Mouse (Mus musculus): ENCODE data around the gene Ep400. TPM values are rescaled to one million over a fixed set of nuclear protein-coding genes. Genes with fewer than 3 reads are reported as not detected.

The Ep400 gene
- polyA plus RNA-seq, 1 experiment from 2014 or later: 21.6 TPM

- Histone ChIP-seq H3K9me3 (replicated peaks; ENCODE audit: low read length) (no peaks in the 10 kb centered on the region), H3K9ac (ENCODE audit: low read depth, low read length) (no peak overlapping the region), H3K4me2 (ENCODE audit: low read length) (no peak overlapping the region), H3K27ac (no peak overlapping the region), H3K27me3 (ENCODE audit: insufficient read depth, low read length) (no peaks in the 10 kb centered on the region), H3K4me1 (replicated peaks; ENCODE audit: insufficient read depth, low read length) (no peaks in the 10 kb centered on the region), H3K4me3 (replicated peaks; ENCODE audit: low read depth, low read length) (no peak overlapping the region), H3K36me3 (ENCODE audit: insufficient read depth, low read length) (peaks cover 81% of the 10 kb centered on the region)
- DNase-seq (ENCODE audit: low spot score): no peak
- TF ChIP-seq CTCF (IDR thresholded peaks at IDR 0.05; ENCODE audit: low read depth): no peak
- ATAC-seq (replicated peaks; ENCODE audit: low FRiP score, low read depth): no peak
- 75% methylated on average over 1 of the region's 1 CpGs for WGBS
Measured at GRCm38 (mm10) chr5:110704004-110704403, 66.5 kb downstream of the Ep400 start.

DNA sequence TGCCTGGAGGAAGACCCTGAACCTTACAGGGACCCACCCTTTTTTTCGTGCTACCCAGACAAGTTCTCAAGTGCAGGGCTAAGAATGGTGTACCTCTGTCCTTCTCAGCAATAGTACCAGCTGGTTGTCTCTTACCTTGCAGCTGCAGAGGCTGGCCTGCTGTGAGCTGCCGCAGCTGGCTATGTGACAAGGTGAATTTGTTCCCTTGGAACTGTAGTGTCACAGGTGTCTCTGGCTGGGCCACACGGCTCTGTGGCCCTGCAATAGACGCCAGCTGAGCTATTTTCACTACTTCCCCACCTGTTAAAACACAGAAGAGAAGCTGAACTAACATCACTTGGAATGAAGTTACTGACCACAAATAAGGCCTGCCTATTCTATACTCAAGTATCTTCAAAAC is 71.9 kb downstream of the Ep400 start:
- WGBS: 91% methylated on average over 4 of the region's 4 CpGs

DNA sequence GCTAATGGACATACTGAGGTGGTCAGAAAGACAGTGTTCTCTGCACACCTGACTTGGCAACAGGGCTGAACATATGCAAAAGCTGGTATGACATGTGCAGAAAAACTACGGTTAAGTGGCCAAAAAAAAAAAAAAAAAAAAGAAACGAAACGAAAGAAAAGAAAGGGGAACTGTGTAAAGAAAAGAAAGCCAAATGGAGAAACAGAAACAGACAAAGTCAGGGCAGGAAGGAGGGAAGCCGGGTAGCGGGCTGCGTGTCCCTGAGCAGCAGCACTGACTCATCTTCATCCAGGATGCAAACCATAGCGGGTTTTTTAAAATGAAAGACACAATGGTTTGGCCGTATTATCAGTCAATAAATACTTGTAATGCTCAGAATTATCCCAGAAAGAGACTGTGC is 88.5 kb downstream of the Ep400 start:
- Histone ChIP-seq H3K9ac (ENCODE audit: low read depth, low read length) (no peak overlapping the region), H3K4me2 (ENCODE audit: low read length) (no peak overlapping the region), H3K27ac (no peak overlapping the region), H3K4me1 (replicated peaks; ENCODE audit: insufficient read depth, low read length) (no peaks in the 10 kb centered on the region), H3K27me3 (ENCODE audit: insufficient read depth, low read length) (no peaks in the 10 kb centered on the region), H3K4me3 (replicated peaks; ENCODE audit: low read depth, low read length) (no peak overlapping the region), H3K36me3 (ENCODE audit: insufficient read depth, low read length) (peaks cover 72% of the 10 kb centered on the region), H3K9me3 (replicated peaks; ENCODE audit: low read length) (no peaks in the 10 kb centered on the region)
- TF ChIP-seq CTCF (IDR thresholded peaks at IDR 0.05; ENCODE audit: low read depth): no peak
- 94% methylated on average over 7 of the region's 8 CpGs for WGBS
- DNase-seq (ENCODE audit: low spot score): no peak
- ATAC-seq (replicated peaks; ENCODE audit: low FRiP score, low read depth): no peak

More for the DNA sequence above, 71.9 kb downstream of the Ep400 start:
- Histone ChIP-seq H3K9me3 (replicated peaks; ENCODE audit: low read length) (no peaks in the 10 kb centered on the region), H3K36me3 (ENCODE audit: insufficient read depth, low read length) (peaks cover 84% of the 10 kb centered on the region), H3K4me1 (replicated peaks; ENCODE audit: insufficient read depth, low read length) (no peaks in the 10 kb centered on the region), H3K9ac (ENCODE audit: low read depth, low read length) (no peak overlapping the region), H3K27me3 (ENCODE audit: insufficient read depth, low read length) (no peaks in the 10 kb centered on the region), H3K4me3 (replicated peaks; ENCODE audit: low read depth, low read length) (no peak overlapping the region), H3K4me2 (ENCODE audit: low read length) (no peak overlapping the region), H3K27ac (no peak overlapping the region)
- DNase-seq (ENCODE audit: low spot score) (no peak), ATAC-seq (replicated peaks; ENCODE audit: low FRiP score, low read depth) (no peak)
- no peak for TF ChIP-seq CTCF (IDR thresholded peaks at IDR 0.05; ENCODE audit: low read depth)

DNA sequence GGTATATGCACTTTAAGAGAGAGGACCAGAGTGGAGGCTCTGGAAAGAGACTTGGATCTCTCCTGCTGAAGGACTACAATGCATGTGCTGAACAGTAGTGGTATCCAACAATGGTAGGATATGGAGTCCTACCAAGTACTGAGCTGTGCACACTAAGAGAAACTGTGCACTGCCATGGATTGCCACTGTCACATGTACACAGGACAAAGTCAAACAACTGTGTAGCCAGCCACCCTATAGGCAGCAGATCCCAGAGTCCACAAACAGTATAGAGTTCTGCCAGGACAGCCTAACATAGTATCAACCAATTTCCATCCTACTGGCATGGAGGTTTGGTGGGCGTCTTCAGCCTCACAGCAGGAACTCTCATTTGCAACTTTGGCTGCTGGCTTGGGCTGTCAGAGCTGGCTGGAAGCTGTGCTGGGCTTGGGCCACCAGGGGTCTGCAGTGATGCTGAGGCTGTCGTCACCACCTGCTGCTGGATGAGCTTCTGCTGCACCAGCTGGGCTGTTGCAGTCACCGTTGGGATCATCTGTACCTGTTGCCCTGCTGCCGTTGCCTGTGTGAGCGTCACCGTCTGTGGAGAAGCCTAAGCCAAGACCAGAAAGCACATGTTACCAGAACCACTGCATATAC is 104.9 kb downstream of the Ep400 start:
- no peak overlapping the region for H3K4me2 ChIP-seq (ENCODE audit: low read length)
- no peaks in the 10 kb centered on the region for H3K9me3 ChIP-seq (replicated peaks; ENCODE audit: low read length)
- ATAC-seq (replicated peaks; ENCODE audit: low FRiP score, low read depth): no peak
- H3K27me3 ChIP-seq (ENCODE audit: insufficient read depth, low read length): no peaks in the 10 kb centered on the region
- H3K4me3 ChIP-seq (replicated peaks; ENCODE audit: low read depth, low read length): no peak overlapping the region
- WGBS: 75% methylated on average over 6 of the region's 6 CpGs
- no peaks in the 10 kb centered on the region for H3K4me1 ChIP-seq (replicated peaks; ENCODE audit: insufficient read depth, low read length)
- H3K27ac ChIP-seq: no peak overlapping the region
- H3K36me3 ChIP-seq (ENCODE audit: insufficient read depth, low read length): peaks cover 68% of the 10 kb centered on the region
- H3K9ac ChIP-seq (ENCODE audit: low read depth, low read length): no peak overlapping the region
- TF ChIP-seq CTCF (IDR thresholded peaks at IDR 0.05; ENCODE audit: low read depth): no peak
- no peak for DNase-seq (ENCODE audit: low spot score)

- no peak for TF ChIP-seq CTCF (IDR thresholded peaks at IDR 0.05; ENCODE audit: low read depth)
- Histone ChIP-seq H3K36me3 (ENCODE audit: insufficient read depth, low read length) (peaks cover 64% of the 10 kb centered on the region), H3K27me3 (ENCODE audit: insufficient read depth, low read length) (no peaks in the 10 kb centered on the region), H3K4me2 (ENCODE audit: low read length) (no peak overlapping the region), H3K4me1 (replicated peaks; ENCODE audit: insufficient read depth, low read length) (no peaks in the 10 kb centered on the region), H3K9ac (ENCODE audit: low read depth, low read length) (no peak overlapping the region), H3K27ac (no peak overlapping the region), H3K4me3 (replicated peaks; ENCODE audit: low read depth, low read length) (no peak overlapping the region), H3K9me3 (replicated peaks; ENCODE audit: low read length) (no peaks in the 10 kb centered on the region)
- ATAC-seq (replicated peaks; ENCODE audit: low FRiP score, low read depth) (no peak), DNase-seq (ENCODE audit: low spot score) (no peak)
- 79% methylated on average over 2 of the region's 2 CpGs for WGBS
Measured at GRCm38 (mm10) chr5:110664750-110665269, 105.7 kb downstream of the Ep400 start.

DNA sequence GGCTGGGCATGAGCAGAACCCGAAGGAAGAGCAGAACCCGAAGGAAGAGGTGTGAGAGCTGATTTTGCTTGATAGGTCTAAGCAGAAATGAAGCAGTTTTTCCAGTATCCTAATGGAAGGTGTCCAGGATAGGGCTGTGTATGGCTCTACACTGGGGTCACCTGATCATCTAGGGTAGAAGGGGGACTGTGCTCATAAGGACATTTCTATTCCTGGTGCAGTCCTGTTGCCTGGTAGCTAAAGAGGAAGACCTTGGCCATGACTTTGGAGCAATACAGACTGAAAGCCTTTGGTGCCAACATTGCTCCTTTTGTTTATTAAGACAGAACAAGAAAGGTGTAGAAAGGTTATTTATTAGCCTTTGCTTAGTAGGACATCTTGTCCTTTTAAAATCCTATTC is 106.5 kb downstream of the Ep400 start:
- WGBS: 93% methylated on average over 2 of the region's 2 CpGs
- H3K4me2 ChIP-seq (ENCODE audit: low read length): no peak overlapping the region
- H3K9ac ChIP-seq (ENCODE audit: low read depth, low read length): no peak overlapping the region
- ATAC-seq (replicated peaks; ENCODE audit: low FRiP score, low read depth) (no peak), DNase-seq (ENCODE audit: low spot score) (no peak)
- no peak overlapping the region for H3K4me3 ChIP-seq (replicated peaks; ENCODE audit: low read depth, low read length)
- H3K4me1 ChIP-seq (replicated peaks; ENCODE audit: insufficient read depth, low read length): no peaks in the 10 kb centered on the region
- no peaks in the 10 kb centered on the region for H3K9me3 ChIP-seq (replicated peaks; ENCODE audit: low read length)
- TF ChIP-seq CTCF (IDR thresholded peaks at IDR 0.05; ENCODE audit: low read depth): no peak
- no peak overlapping the region for H3K27ac ChIP-seq
- H3K36me3 ChIP-seq (ENCODE audit: insufficient read depth, low read length): peaks cover 63% of the 10 kb centered on the region
- H3K27me3 ChIP-seq (ENCODE audit: insufficient read depth, low read length): no peaks in the 10 kb centered on the region

- DNase-seq (ENCODE audit: low spot score) (no peak), ATAC-seq (replicated peaks; ENCODE audit: low FRiP score, low read depth) (no peak)
- Histone ChIP-seq H3K27me3 (ENCODE audit: insufficient read depth, low read length) (no peaks in the 10 kb centered on the region), H3K4me2 (ENCODE audit: low read length) (no peak overlapping the region), H3K9ac (ENCODE audit: low read depth, low read length) (no peak overlapping the region), H3K9me3 (replicated peaks; ENCODE audit: low read length) (no peaks in the 10 kb centered on the region), H3K4me1 (replicated peaks; ENCODE audit: insufficient read depth, low read length) (no peaks in the 10 kb centered on the region), H3K36me3 (ENCODE audit: insufficient read depth, low read length) (peaks cover 65% of the 10 kb centered on the region), H3K27ac (no peak overlapping the region), H3K4me3 (replicated peaks; ENCODE audit: low read depth, low read length) (no peak overlapping the region)
- no peak for TF ChIP-seq CTCF (IDR thresholded peaks at IDR 0.05; ENCODE audit: low read depth)
Measured at GRCm38 (mm10) chr5:110659682-110660081, 110.8 kb downstream of the Ep400 start.

All from kidney, postnatal 0 days (tissue).